Mouse (Mus musculus): ENCODE results near the gene Ankrd1.

The Ankrd1 gene

GRCm38 (mm10) chr19:36119783-36120471 is at the start of gene Ankrd1:
Gene Ankrd1 (minus strand): TSS chr19:36120099.
- no peak for DNase-seq

- DNase-seq: no peak
These were observed 49.2 kb upstream of the Ankrd1 start for GRCm38 (mm10) chr19:36169101-36169500.

GRCm38 (mm10) chr19:36168121-36168520 is 48.2 kb upstream of the Ankrd1 start:
- DNase-seq: no peak

- DNase-seq: peak; percentile 47
These were observed 47.5 kb upstream of the Ankrd1 start for GRCm38 (mm10) chr19:36167291-36167896.

GRCm38 (mm10) chr19:36166401-36167160 is 46.7 kb upstream of the Ankrd1 start:
- no peak for DNase-seq

- no peak for DNase-seq
These were observed 45.5 kb upstream of the Ankrd1 start for GRCm38 (mm10) chr19:36165351-36165750.

- no peak for DNase-seq
These were observed 30.5 kb upstream of the Ankrd1 start for GRCm38 (mm10) chr19:36150241-36151007.

- DNase-seq: no peak
These were observed 28.7 kb upstream of the Ankrd1 start for GRCm38 (mm10) chr19:36148578-36148977.

GRCm38 (mm10) chr19:36143571-36143970 is 23.7 kb upstream of the Ankrd1 start:
- no peak for DNase-seq

GRCm38 (mm10) chr19:36133731-36134130 is 13.8 kb upstream of the Ankrd1 start:
- DNase-seq: no peak

- DNase-seq: no peak
These were observed 13.2 kb upstream of the Ankrd1 start for GRCm38 (mm10) chr19:36133064-36133463.

- no peak for DNase-seq
These were observed 12.1 kb upstream of the Ankrd1 start for GRCm38 (mm10) chr19:36131990-36132389.

- DNase-seq: no peak
These were observed 10.3 kb upstream of the Ankrd1 start for GRCm38 (mm10) chr19:36130181-36130580.

GRCm38 (mm10) chr19:36129643-36130042 is 9.7 kb upstream of the Ankrd1 start:
- no peak for DNase-seq

- no peak for DNase-seq
These were observed 9.3 kb upstream of the Ankrd1 start for GRCm38 (mm10) chr19:36129213-36129612.

GRCm38 (mm10) chr19:36128440-36128839 is 8.5 kb upstream of the Ankrd1 start:
- DNase-seq: no peak

GRCm38 (mm10) chr19:36124203-36124602 is 4.3 kb upstream of the Ankrd1 start:
- DNase-seq: no peak

GRCm38 (mm10) chr19:36119219-36119618 is 680 bp downstream of the Ankrd1 start:
- DNase-seq: no peak

- no peak for DNase-seq
These were observed 3.7 kb downstream of the Ankrd1 start for GRCm38 (mm10) chr19:36116185-36116584.

- DNase-seq: no peak
These were observed 7.9 kb downstream of the Ankrd1 start for GRCm38 (mm10) chr19:36112007-36112406.

- DNase-seq: no peak
These were observed 8.6 kb downstream of the Ankrd1 start for GRCm38 (mm10) chr19:36111054-36111895.

GRCm38 (mm10) chr19:36110465-36110864 is 9.4 kb downstream of the Ankrd1 start:
- DNase-seq: no peak
